Mouse (Mus musculus) myocyte (in vitro differentiated cells): ENCODE measurements around the gene Psma2.

Source experiments
- MAX ChIP-seq: IDR thresholded peaks from one replicate; pipeline ENCODE4 v1.6.1; 2011; ENCODE audit warnings: low read depth, mild to moderate bottlenecking, control low read depth
- POLR2A ChIP-seq: IDR thresholded peaks from one replicate; pipeline ENCODE4 v1.6.1; 2011; ENCODE audit warnings: low read depth, mild to moderate bottlenecking, control low read depth, moderate library complexity; ENCODE audit not compliant: insufficient read length
- POLR2AphosphoS2 ChIP-seq: IDR thresholded peaks from one replicate; pipeline ENCODE4 v1.6.1; 2011; ENCODE audit warnings: low read depth, control low read depth; ENCODE audit not compliant: insufficient read length
- REST ChIP-seq: IDR thresholded peaks from one replicate; pipeline ENCODE4 v1.6.1; 2011; ENCODE audit warnings: mild to moderate bottlenecking, control low read depth, moderate library complexity; ENCODE audit not compliant: insufficient read depth, insufficient read length
- SRF ChIP-seq: IDR thresholded peaks from one replicate; pipeline ENCODE4 v1.6.1; 2011; ENCODE audit warnings: low read depth; ENCODE audit not compliant: control insufficient read depth, insufficient read length
- TCF12 ChIP-seq: IDR thresholded peaks from one replicate; pipeline ENCODE4 v1.6.1; 2011; ENCODE audit warnings: mild to moderate bottlenecking, control low read depth; ENCODE audit not compliant: poor library complexity, insufficient read depth, severe bottlenecking

DNA sequence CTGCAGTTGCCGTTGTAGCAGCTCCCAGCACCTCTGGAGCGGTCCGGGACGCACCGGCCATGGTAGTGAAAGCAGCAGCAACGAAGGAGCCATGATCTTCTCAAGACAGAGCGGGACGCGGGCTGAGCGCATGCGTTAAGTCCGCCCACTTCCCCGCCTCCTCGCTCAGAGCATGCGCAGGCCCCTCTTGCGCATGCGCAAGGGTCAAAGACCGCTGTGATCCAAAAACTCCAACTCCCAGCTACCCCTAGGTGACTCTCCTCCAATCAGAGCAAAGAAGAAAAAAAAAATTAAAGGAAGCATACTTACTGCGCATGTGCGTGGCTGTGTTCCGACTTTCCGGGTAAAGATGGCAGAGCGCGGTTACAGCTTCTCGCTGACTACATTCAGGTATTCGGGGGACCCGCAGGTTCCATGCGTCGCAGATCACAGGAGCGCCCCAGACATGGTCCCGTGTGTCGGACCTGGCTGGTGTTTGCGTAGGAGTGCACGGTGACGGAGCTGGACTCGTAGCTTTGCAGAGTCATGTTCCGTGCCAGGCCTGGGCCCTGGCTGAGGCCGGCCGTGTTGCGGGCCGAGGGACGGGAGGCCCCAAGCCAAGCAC, at the start of gene Psma2, which contains the start of gene Mrpl32:
- TF ChIP-seq REST, result peak; percentile 8
- no peak for TF ChIP-seq TCF12
- TF ChIP-seq POLR2A, result peak; percentile 93
- no peak for TF ChIP-seq MAX
- peak; percentile 97 for TF ChIP-seq POLR2AphosphoS2
- TF ChIP-seq SRF, result peak; percentile 6
